In genomic region chr9:70760974-70761373, GRCm38 (mm10) we compare ENCODE assay signal across 12 mouse cellular contexts.
DNase-seq lines count a peak whose midpoint lies in the region; ATAC-seq and TF ChIP-seq lines count a peak whose summit lies in the region.
"Had no signal": no experiment of that assay in that cellular context is flagged by ENCODE, and none has a peak within 500 bp of the region (broad histone marks: within the 10 kb centered on the region; RNA-seq: fewer than 3 reads in every experiment).

No protein-coding gene starts in this region.

- 92% methylated on average over 5 of the region's 5 CpGs for WGBS in kidney, embryonic 15.5 days
- 94% methylated on average over 5 of the region's 5 CpGs for WGBS in kidney, embryonic 14.5 days
- 74% methylated on average over 5 of the region's 5 CpGs for WGBS in liver, postnatal 0 days (ENCODE audit: insufficient replicate concordance)

- H3K4me2 ChIP-seq in kidney, embryonic 15.5 days = no peak overlapping the region
- no peak overlapping the region for H3K4me2 ChIP-seq in kidney, embryonic 14.5 days (replicated peaks; ENCODE audit: low read depth, low read length)
- H3K4me2 ChIP-seq in liver, postnatal 0 days (ENCODE audit: low read depth, low read length) = peak overlapping the region; percentile 31
- H3K4me2 ChIP-seq: embryonic facial prominence, embryonic 15.5 days had no signal

- no peak for TF ChIP-seq EP300 in liver, postnatal 0 days (IDR thresholded peaks at IDR 0.05; ENCODE audit: low read depth)

- H3K36me3 ChIP-seq in kidney, embryonic 15.5 days = peaks cover 71% of the 10 kb centered on the region
- H3K36me3 ChIP-seq in kidney, embryonic 14.5 days (ENCODE audit: control insufficient read depth, insufficient read depth, low read length) = peaks cover 31% of the 10 kb centered on the region; the same call in 1 of the 2 replicates
- peaks cover 66% of the 10 kb centered on the region for H3K36me3 ChIP-seq in liver, postnatal 0 days (replicated peaks; ENCODE audit: insufficient read depth, low read length)

- no peaks in the 10 kb centered on the region for H3K9me3 ChIP-seq in kidney, embryonic 15.5 days (replicated peaks)
- H3K9me3 ChIP-seq in kidney, embryonic 14.5 days (ENCODE audit: control insufficient read depth, low read length) = no peaks in the 10 kb centered on the region
- peaks cover 5% of the 10 kb centered on the region for H3K9me3 ChIP-seq in liver, postnatal 0 days (ENCODE audit: low read length)
- H3K9me3 ChIP-seq: embryonic facial prominence, embryonic 15.5 days had no signal

- no peak for TF ChIP-seq CTCF in liver, postnatal 0 days (IDR thresholded peaks at IDR 0.05; ENCODE audit: low read depth)

- no peak overlapping the region for H3K9ac ChIP-seq in kidney, embryonic 15.5 days
- no peak overlapping the region for H3K9ac ChIP-seq in kidney, embryonic 14.5 days (ENCODE audit: low read depth, low read length)
- H3K9ac ChIP-seq in liver, postnatal 0 days (replicated peaks) = no peak overlapping the region
- H3K9ac ChIP-seq: embryonic facial prominence, embryonic 15.5 days had no signal

- DNase-seq in B cell, adult 2 months = peak; percentile 24 to 37
- peak; percentile 17 for DNase-seq in adipocyte (ENCODE audit: low spot score)
- DNase-seq in liver, postnatal 0 days = no peak
- DNase-seq in retina, embryonic 14.5 days (ENCODE audit: low spot score) = no peak
- DNase-seq in yolk sac, embryonic 10.5 days (ENCODE audit: low spot score) = no peak
- no peak for DNase-seq in layer of hippocampus, adult 8-10 months (ENCODE audit: low spot score in 2 of 2)
- DNase-seq: adrenal gland, adult 2 months; cerebellum, adult 9-11 months; layer of hippocampus, adult 9-11 months had no signal

- ATAC-seq in kidney, embryonic 15.5 days (replicated peaks; ENCODE audit: low FRiP score) = no peak
- ATAC-seq in kidney, embryonic 14.5 days (ENCODE audit: low FRiP score, low TSS enrichment) = no peak
- peak; percentile 51; the same call in 1 of the 2 replicates for ATAC-seq in liver, postnatal 0 days

- 0 out of 2 replicates have a peak overlapping the region, but pooled peaks have one; percentile 3 for H3K27ac ChIP-seq in kidney, embryonic 15.5 days
- no peak overlapping the region for H3K27ac ChIP-seq in kidney, embryonic 14.5 days (ENCODE audit: low read depth, low read length)
- H3K27ac ChIP-seq in liver, postnatal 0 days (ENCODE audit: low read depth) = peak overlapping the region; percentile 35
- H3K27ac ChIP-seq: embryonic facial prominence, embryonic 15.5 days had no signal

- H3K4me3 ChIP-seq in kidney, embryonic 15.5 days (replicated peaks) = no peak overlapping the region
- no peak overlapping the region for H3K4me3 ChIP-seq in kidney, embryonic 14.5 days (ENCODE audit: low read length)
- no peak overlapping the region for H3K4me3 ChIP-seq in liver, postnatal 0 days (ENCODE audit: low read depth, low read length)
- H3K4me3 ChIP-seq: embryonic facial prominence, embryonic 15.5 days had no signal

- H3K27me3 ChIP-seq in kidney, embryonic 15.5 days = no peaks in the 10 kb centered on the region
- H3K27me3 ChIP-seq in kidney, embryonic 14.5 days (ENCODE audit: control insufficient read depth, insufficient read depth, low read length) = no peaks in the 10 kb centered on the region
- no peaks in the 10 kb centered on the region for H3K27me3 ChIP-seq in liver, postnatal 0 days (ENCODE audit: insufficient read depth, low read length)
- H3K27me3 ChIP-seq: embryonic facial prominence, embryonic 15.5 days had no signal

- H3K4me1 ChIP-seq in kidney, embryonic 15.5 days = no peaks in the 10 kb centered on the region
- H3K4me1 ChIP-seq in kidney, embryonic 14.5 days (ENCODE audit: control insufficient read depth, insufficient read depth, low read length) = no peaks in the 10 kb centered on the region
- H3K4me1 ChIP-seq in liver, postnatal 0 days (ENCODE audit: insufficient read depth) = no peaks in the 10 kb centered on the region
- H3K4me1 ChIP-seq: embryonic facial prominence, embryonic 15.5 days had no signal

Comparison
In these comparisons a context has a peak if more than half of its experiments do, and no peak if none do; other contexts are left out.
1. DNase-seq: peak in B cell, adult 2 months (2 of 2) and adipocyte (single experiment); none in liver, postnatal 0 days (single experiment), retina, embryonic 14.5 days (single experiment), yolk sac, embryonic 10.5 days (single experiment) and layer of hippocampus, adult 8-10 months (0 of 2).